Mouse (Mus musculus) spleen, adult 18-20 months (tissue): Measurements from ENCODE around the gene Gm21983.

Source experiments
- DNase-seq, 2 experiments: peaks; one replicate each; pipeline ENCODE4 v3.0.0; 2022; ENCODE audit warnings: mixed read lengths in 2 of 2

Gene Gm21983

GRCm38 (mm10) chr7:27159882-27160281, 21.0 kb downstream of the Gm21983 start:
- peak; percentile 79 to 88 for DNase-seq

GRCm38 (mm10) chr7:27159256-27159655, 21.6 kb downstream of the Gm21983 start:
- no peak for DNase-seq

- no peak for DNase-seq
Observed at GRCm38 (mm10) chr7:27158171-27158570, 22.7 kb downstream of the Gm21983 start.

- DNase-seq: no peak
Observed at GRCm38 (mm10) chr7:27156005-27156404, 24.9 kb downstream of the Gm21983 start.

GRCm38 (mm10) chr7:27153205-27153764, 27.6 kb downstream of the Gm21983 start, which contains the start of gene Cyp2t4:
Gene Cyp2t4 (plus strand): TSS chr7:27153714.
- no peak for DNase-seq

- DNase-seq: no peak
Observed at GRCm38 (mm10) chr7:27136410-27136996, 44.4 kb downstream of the Gm21983 start.

GRCm38 (mm10) chr7:27133757-27134156, 47.1 kb downstream of the Gm21983 start:
- no peak for DNase-seq

- no peak for DNase-seq
Observed at GRCm38 (mm10) chr7:27133156-27133555, 47.7 kb downstream of the Gm21983 start.

- DNase-seq: peak in 1 of 2 experiments; percentile 39
Observed at GRCm38 (mm10) chr7:27132588-27132987, 48.3 kb downstream of the Gm21983 start.

- DNase-seq: no peak
Observed at GRCm38 (mm10) chr7:27131387-27131786, 49.5 kb downstream of the Gm21983 start.

GRCm38 (mm10) chr7:27130521-27131370, 50.1 kb downstream of the Gm21983 start:
- no peak for DNase-seq

- DNase-seq: no peak
Observed at GRCm38 (mm10) chr7:27129811-27130210, 51.1 kb downstream of the Gm21983 start.

GRCm38 (mm10) chr7:27128946-27129345, 51.9 kb downstream of the Gm21983 start:
- DNase-seq: no peak

GRCm38 (mm10) chr7:27128162-27128561, 52.7 kb downstream of the Gm21983 start:
- no peak for DNase-seq

- no peak for DNase-seq
Observed at GRCm38 (mm10) chr7:27124969-27125368, 55.9 kb downstream of the Gm21983 start.

- no peak for DNase-seq
Observed at GRCm38 (mm10) chr7:27124305-27124832, 56.5 kb downstream of the Gm21983 start.

GRCm38 (mm10) chr7:27119676-27120075, 61.2 kb downstream of the Gm21983 start, which contains the start of gene Cyp2f2:
Gene Cyp2f2 (plus strand): TSS chr7:27119909.
- DNase-seq: no peak
